Mouse (Mus musculus) lung, postnatal 0 days (tissue): ENCODE measurements around the gene Nfkbie. TPM values are rescaled to one million over a fixed set of nuclear protein-coding genes. Genes with fewer than 3 reads are reported as not detected.

Experiments
- ATAC-seq: fragments of 200-750 bp; cut with Nextera tagmentation; 2 replicates; pipeline ENCODE4 v1.8.0; 2017; ENCODE audit warnings: moderate library complexity
- DNase-seq: peaks from one replicate; pipeline ENCODE4 v3.0.0-alpha.2; 2016; ENCODE audit warnings: low spot score
- H3K27ac ChIP-seq: fragments of 300-500 bp; sonication (generic); 2 replicates; pipeline ENCODE4 v1.5.1; 2014; ENCODE audit warnings: antibody characterized with exemption, mild to moderate bottlenecking, low read length, mixed read lengths
- H3K27me3 ChIP-seq: fragments of 300-500 bp; sonication (generic); replicated peaks from 2 replicates; pipeline ENCODE4 v1.6.1; 2014; ENCODE audit warnings: low read length, mixed read lengths; ENCODE audit not compliant: insufficient read depth
- H3K36me3 ChIP-seq: fragments of 300-500 bp; sonication (generic); 2 replicates; pipeline ENCODE4 v1.6.1; 2014; ENCODE audit warnings: low read length, mixed read lengths; ENCODE audit not compliant: insufficient read depth
- H3K4me1 ChIP-seq: fragments of 300-500 bp; sonication (generic); 2 replicates; pipeline ENCODE4 v1.6.1; 2014; ENCODE audit warnings: antibody characterized with exemption, low read depth, low read length, mixed read lengths; ENCODE audit not compliant: insufficient read depth
- H3K4me2 ChIP-seq: fragments of 300-500 bp; sonication (generic); replicated peaks from 2 replicates; pipeline ENCODE4 v1.6.1; 2014; ENCODE audit warnings: low read depth, mild to moderate bottlenecking, low read length, moderate library complexity, mixed read lengths
- H3K4me3 ChIP-seq: fragments of 300-500 bp; sonication (generic); 2 replicates; pipeline ENCODE4 v1.5.1; 2014; ENCODE audit warnings: low read depth, low read length
- H3K9ac ChIP-seq: fragments of 300-500 bp; sonication (generic); replicated peaks from 2 replicates; pipeline ENCODE4 v1.6.1; 2014; ENCODE audit warnings: low read depth, mild to moderate bottlenecking
- H3K9me3 ChIP-seq: fragments of 300-500 bp; sonication (generic); 2 replicates; pipeline ENCODE4 v1.6.1; 2016; ENCODE audit warnings: low read length, mixed read lengths
- CTCF ChIP-seq: IDR thresholded peaks from 2 replicates; pipeline ENCODE4 v1.5.1; 2016; ENCODE audit warnings: antibody characterized with exemption, mild to moderate bottlenecking
- EP300 ChIP-seq: IDR thresholded peaks from 2 replicates; pipeline ENCODE4 v1.6.1; 2016; ENCODE audit warnings: antibody characterized with exemption, mild to moderate bottlenecking, control low read depth
- WGBS: fragments of 180-500 bp; shearing (Covaris S2); extraction: QIAGEN DNeasy Blood & Tissue Kit; methylation state at CpG from one replicate; pipeline ENCODE4 v1.1.7; 2014; 5-methylcytosine and 5-hydroxymethylcytosine counted together
- polyA plus RNA-seq: library from polyadenylated mRNA; unstranded; fragments of >200 nt; fragmentation: Nextera tagmentation; extraction: Ambion mirVana; gene quantifications from 2 replicates; pipeline ENCODE4 v1.2.1, GENCODE M21; 2015

The Nfkbie gene
- polyA plus RNA-seq, 1 experiment from 2014 or later = 2.4 TPM

DNA sequence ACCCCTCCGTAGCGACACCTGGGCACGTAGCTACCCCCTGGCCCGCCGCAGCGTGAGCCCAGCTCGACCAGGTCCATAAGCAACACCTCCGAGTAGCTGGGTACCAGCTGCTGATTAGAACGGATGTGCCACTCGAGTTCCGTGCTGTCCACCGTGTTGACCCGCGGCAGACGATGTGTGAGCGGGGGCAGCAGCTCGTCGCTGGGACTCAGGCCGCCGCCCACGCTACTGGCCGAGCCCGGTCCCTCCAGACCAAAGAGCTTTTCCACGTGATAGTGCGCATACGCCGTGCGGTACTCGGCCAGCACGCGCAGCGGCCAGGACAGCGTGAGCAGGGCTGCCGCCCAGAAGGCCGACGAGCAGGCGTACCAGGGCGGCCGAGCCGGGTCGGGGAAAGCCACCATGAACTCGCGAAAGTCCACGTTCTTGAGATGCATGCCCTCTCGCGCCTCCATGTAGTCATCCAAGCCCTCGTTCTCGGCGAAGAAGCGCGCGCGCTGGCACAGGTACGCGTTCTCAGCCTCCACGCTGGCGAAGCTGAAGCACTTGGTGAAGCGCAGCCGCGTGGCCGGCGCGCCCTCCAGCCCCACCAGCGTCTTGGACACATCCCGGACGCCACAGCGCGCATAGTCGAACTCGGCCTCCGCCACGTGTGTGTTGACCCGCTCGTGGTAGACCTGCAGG, 10.1 kb upstream of the Nfkbie start:
- H3K4me3 ChIP-seq = peak overlapping the region; percentile 19; the same call in 1 of the 2 replicates
- no peak overlapping the region for H3K27ac ChIP-seq
- H3K4me2 ChIP-seq = peak overlapping the region; percentile 42
- H3K27me3 ChIP-seq = peaks cover 50% of the 10 kb centered on the region
- 0 out of 2 replicates have a peak, but pooled peaks cover 8% of the 10 kb centered on the region for H3K4me1 ChIP-seq
- ATAC-seq (no peak), DNase-seq (no peak)
- 3% methylated on average over 70 of the region's 74 CpGs for WGBS
- no peaks in the 10 kb centered on the region for H3K9me3 ChIP-seq
- H3K36me3 ChIP-seq = no peaks in the 10 kb centered on the region
- TF ChIP-seq CTCF = no peak
- H3K9ac ChIP-seq = no peak overlapping the region

DNA sequence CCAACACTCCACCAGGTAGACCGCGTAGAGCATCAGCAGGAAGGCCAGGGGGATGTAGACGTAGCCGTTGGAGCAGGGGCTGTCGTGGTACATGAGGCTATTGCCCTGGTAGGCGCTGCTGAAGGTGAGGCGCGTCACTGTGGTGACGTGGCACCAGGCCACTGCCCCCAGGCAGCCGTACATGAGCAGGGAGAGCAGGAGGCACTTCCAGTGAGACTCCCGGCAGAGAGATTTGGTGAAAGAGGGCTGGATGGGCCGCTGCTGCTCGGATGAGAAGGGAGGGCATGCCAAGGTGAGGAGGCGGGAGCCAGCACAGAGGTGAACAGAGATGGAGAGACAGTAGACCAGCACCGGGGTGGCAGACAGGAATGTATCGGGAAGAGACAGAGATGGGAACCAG, 8.6 kb upstream of the Nfkbie start:
- Histone ChIP-seq H3K9me3 (no peaks in the 10 kb centered on the region), H3K27me3 (peaks cover 58% of the 10 kb centered on the region), H3K4me1 (0 out of 2 replicates have a peak, but pooled peaks cover 8% of the 10 kb centered on the region), H3K9ac (no peak overlapping the region), H3K27ac (no peak overlapping the region), H3K36me3 (no peaks in the 10 kb centered on the region), H3K4me2 (no peak overlapping the region), H3K4me3 (no peak overlapping the region)
- TF ChIP-seq EP300 (no peak), CTCF (no peak)
- ATAC-seq = no peak
- 76% methylated on average over 16 of the region's 16 CpGs for WGBS
- DNase-seq = no peak

DNA sequence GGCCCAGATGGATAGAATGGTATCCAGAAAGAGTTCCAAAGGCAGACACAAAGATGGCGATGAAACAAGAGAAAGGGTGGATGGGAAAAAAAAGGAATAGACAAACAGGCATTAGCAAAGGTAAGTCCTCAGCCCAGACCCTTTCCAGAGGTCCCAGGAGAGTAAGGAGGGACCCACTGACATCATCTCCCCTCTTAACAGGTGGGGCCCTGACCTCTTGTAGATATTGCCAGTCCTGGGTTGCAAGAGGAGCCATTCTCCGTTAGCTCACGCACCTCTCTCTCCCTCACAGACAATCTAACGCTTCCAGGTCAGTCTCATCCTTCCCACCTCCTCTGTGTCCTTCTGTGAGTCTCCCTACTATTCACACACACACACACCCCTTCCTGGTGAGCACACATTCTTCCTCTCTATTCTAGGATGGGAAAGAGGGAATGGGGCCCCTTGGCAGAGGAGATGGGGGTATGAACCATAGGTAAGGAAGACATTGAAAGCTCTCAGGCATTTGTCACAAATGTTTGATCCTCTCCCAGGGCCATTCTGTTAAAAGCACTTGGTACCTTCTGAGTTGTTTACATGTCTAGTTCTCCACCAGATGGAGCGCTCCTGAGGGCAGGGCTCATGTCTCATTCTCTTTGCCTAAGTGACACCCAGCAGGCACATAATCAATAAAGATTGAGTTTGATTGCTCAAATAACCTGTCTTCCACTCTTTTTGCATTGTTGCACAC, 7.9 kb upstream of the Nfkbie start:
- no peak for DNase-seq
- no peak overlapping the region for H3K4me2 ChIP-seq
- H3K4me1 ChIP-seq = 0 out of 2 replicates have a peak, but pooled peaks cover 8% of the 10 kb centered on the region
- H3K27ac ChIP-seq = no peak overlapping the region
- H3K9ac ChIP-seq = no peak overlapping the region
- peaks cover 58% of the 10 kb centered on the region for H3K27me3 ChIP-seq
- no peaks in the 10 kb centered on the region for H3K9me3 ChIP-seq
- H3K36me3 ChIP-seq = no peaks in the 10 kb centered on the region
- no peak for ATAC-seq
- WGBS = 78% methylated on average over 5 of the region's 5 CpGs
- TF ChIP-seq EP300 (no peak), CTCF (0 out of 2 replicates have a peak, but pooled peaks have one; percentile 7)
- H3K4me3 ChIP-seq = no peak overlapping the region

DNA sequence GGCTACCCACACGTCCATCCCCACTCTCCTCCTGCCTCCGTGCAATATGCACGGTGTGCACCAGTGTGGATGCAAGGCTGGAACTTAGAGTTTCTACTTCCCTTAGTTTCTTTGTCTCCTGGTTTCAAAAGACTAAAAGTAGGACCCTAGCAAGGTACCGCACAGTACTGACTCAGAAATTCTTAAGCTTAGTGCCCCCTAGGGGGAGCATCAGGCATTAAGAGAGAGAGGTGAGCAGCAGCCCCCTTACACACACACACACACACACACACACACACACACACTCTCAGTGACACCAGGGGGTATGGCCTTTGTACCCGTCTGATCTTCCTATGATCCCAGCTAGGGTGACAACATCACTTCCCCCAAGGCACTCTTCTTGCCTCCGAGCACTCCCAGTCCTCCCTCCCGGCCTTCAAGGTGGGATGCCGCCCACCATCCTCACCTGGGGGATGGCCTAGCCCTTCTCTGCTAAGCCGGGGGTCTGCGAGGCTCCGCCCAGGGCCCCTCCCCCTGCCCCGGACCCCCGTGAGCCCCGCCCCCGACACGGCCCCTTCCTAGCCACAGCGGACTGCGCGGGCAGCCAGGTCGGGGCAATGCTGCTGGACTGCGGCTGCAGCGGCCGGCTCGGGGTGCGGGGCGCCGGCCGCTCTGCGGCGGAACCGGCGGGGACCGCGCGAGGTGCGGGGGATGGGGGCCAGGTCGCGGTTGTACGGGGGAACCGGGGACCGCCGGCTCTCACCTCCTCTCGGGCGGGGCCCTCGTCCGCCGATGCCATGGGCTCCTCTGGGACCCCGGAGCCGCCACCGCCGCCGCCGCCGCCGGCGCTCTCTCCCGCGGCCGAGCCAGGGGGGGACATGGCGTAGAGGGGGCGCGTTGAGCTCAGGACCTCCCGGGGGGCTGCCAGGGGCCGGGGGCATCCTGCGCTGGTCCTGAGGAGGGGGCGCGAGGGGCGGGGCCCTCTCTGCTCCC, 6.7 kb upstream of the Nfkbie start:
- no peaks in the 10 kb centered on the region for H3K36me3 ChIP-seq
- 0 out of 2 replicates have a peak, but pooled peaks cover 8% of the 10 kb centered on the region for H3K4me1 ChIP-seq
- no peak for DNase-seq
- WGBS = 4% methylated on average over 29 of the region's 68 CpGs
- H3K4me3 ChIP-seq = peak overlapping the region; percentile 49
- no peak overlapping the region for H3K27ac ChIP-seq
- peak overlapping the region; percentile 95 for H3K4me2 ChIP-seq
- H3K9ac ChIP-seq = no peak overlapping the region
- H3K27me3 ChIP-seq = peaks cover 56% of the 10 kb centered on the region
- H3K9me3 ChIP-seq = no peaks in the 10 kb centered on the region
- ATAC-seq = peak; percentile 8; the same call in 1 of the 2 replicates
- TF ChIP-seq CTCF (peak; percentile 40), EP300 (no peak)

DNA sequence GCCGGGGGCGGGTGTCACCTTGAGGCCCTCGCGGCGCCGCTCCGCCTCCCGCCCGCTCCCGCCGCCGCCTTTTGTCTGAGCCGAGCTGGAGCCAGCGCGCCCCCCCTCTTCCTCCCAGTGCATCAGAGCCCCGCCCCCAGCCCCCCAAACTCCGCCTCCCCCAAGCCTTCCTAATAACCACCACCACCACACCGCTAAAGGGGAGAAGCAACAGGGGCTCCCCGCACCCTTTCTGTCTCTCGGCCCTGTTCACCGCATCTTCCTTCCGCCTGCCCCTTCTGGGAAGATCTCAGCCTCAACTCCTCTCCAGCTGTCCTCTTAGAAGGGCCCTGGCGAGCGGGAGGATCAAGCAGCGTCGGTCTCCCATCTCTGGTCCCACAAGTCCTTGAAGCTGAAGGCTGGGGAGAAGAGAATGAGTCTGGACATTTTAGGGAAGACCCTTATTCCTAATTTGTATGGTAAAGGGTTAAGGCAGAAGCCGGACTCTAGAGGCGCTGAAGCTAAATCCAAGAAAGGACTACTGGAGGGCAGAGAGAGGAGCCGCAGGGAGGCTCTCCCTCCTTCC, 5.8 kb upstream of the Nfkbie start, which contains the start of gene Tmem151b:
TSS of gene Tmem151b (minus strand) at position 61 of the 565 bp plus-strand sequence.
- DNase-seq (no peak), ATAC-seq (peak; percentile 11; the same call in 1 of the 2 replicates)
- Histone ChIP-seq H3K4me2 (peak within 1 kb of the TSS; percentile 95), H3K36me3 (no peaks in the 10 kb centered on the region), H3K4me3 (peak within 1 kb of the TSS; percentile 49), H3K9ac (no peak within 1 kb of the TSS), H3K4me1 (0 out of 2 replicates have a peak, but pooled peaks cover 8% of the 10 kb centered on the region), H3K9me3 (no peaks in the 10 kb centered on the region), H3K27ac (no peak within 1 kb of the TSS), H3K27me3 (peaks cover 48% of the 10 kb centered on the region)
- 0% methylated on average over 12 of the region's 29 CpGs for WGBS
- TF ChIP-seq CTCF (no peak), EP300 (no peak)
